Mouse (Mus musculus): Measurements from ENCODE around the gene Mtfr2. TPM values are rescaled to one million over a fixed set of nuclear protein-coding genes. Genes with fewer than 3 reads are reported as not detected.

The Mtfr2 gene
- total and polyA plus RNA-seq, 3 experiments, result 0.12 TPM; not detected in 2

- TF ChIP-seq POLR2A (IDR thresholded peaks at IDR 0.05; ENCODE audit: insufficient read depth, low read depth, low read length), result no peak
- peak; percentile 95 for TF ChIP-seq CTCF (IDR thresholded peaks at IDR 0.05)
- H3K79me2 ChIP-seq (replicated peaks; ENCODE audit: control insufficient read depth, insufficient read depth, low read length), result no peaks in the 10 kb centered on the region
- DNase-seq, result no peak
- no peak overlapping the region for H3K9ac ChIP-seq (ENCODE audit: low read depth, low read length)
- H3K36me3 ChIP-seq (ENCODE audit: control insufficient read depth, insufficient read depth, low read length), result no peaks in the 10 kb centered on the region
- no peaks in the 10 kb centered on the region for H3K27me3 ChIP-seq (ENCODE audit: control insufficient read depth, insufficient read depth, low read length)
- no peak overlapping the region for H3K4me3 ChIP-seq
- intact Hi-C loops (cut with DNase I), result loop anchor here (2.0 to 5.0 kb wide), 3 partner anchors 567 to 606 kb away; no protein-coding TSS in a partner anchor
- no peaks in the 10 kb centered on the region for H3K4me1 ChIP-seq (ENCODE audit: control insufficient read depth, insufficient read depth, low read length)
- 59% methylated on average over 10 of the region's 10 CpGs for WGBS
- H3K27ac ChIP-seq, result no peak overlapping the region
These were observed 14.2 kb downstream of the Mtfr2 start for GRCm38 (mm10) chr10:20361542-20362449.

- Histone ChIP-seq H3K36me3 (ENCODE audit: control insufficient read depth, insufficient read depth, low read length) (no peaks in the 10 kb centered on the region), H3K27ac (no peak overlapping the region), H3K27me3 (ENCODE audit: control insufficient read depth, insufficient read depth, low read length) (no peaks in the 10 kb centered on the region), H3K9ac (ENCODE audit: low read depth, low read length) (no peak overlapping the region), H3K79me2 (replicated peaks; ENCODE audit: control insufficient read depth, insufficient read depth, low read length) (no peaks in the 10 kb centered on the region), H3K4me1 (ENCODE audit: control insufficient read depth, insufficient read depth, low read length) (no peaks in the 10 kb centered on the region), H3K4me3 (no peak overlapping the region)
- no peak for TF ChIP-seq CTCF (IDR thresholded peaks at IDR 0.05)
- TF ChIP-seq EP300 (IDR thresholded peaks at IDR 0.05; ENCODE audit: insufficient read depth, low read depth, low read length), result no peak
- TF ChIP-seq POLR2A (IDR thresholded peaks at IDR 0.05; ENCODE audit: insufficient read depth, low read depth, low read length), result no peak
- WGBS, result 76% methylated on average over 4 of the region's 4 CpGs
- intact Hi-C loops (cut with DNase I), result loop anchor here (2.0 to 5.0 kb wide), 3 partner anchors 566 to 605 kb away; no protein-coding TSS in a partner anchor
- no peak for DNase-seq
These were observed 15.0 kb downstream of the Mtfr2 start for GRCm38 (mm10) chr10:20362450-20363118.

- Histone ChIP-seq H3K36me3 (ENCODE audit: control insufficient read depth, insufficient read depth, low read length) (no peaks in the 10 kb centered on the region), H3K9ac (ENCODE audit: low read depth, low read length) (no peak overlapping the region), H3K27me3 (ENCODE audit: control insufficient read depth, insufficient read depth, low read length) (no peaks in the 10 kb centered on the region), H3K4me3 (no peak overlapping the region), H3K27ac (no peak overlapping the region), H3K79me2 (replicated peaks; ENCODE audit: control insufficient read depth, insufficient read depth, low read length) (no peaks in the 10 kb centered on the region), H3K4me1 (ENCODE audit: control insufficient read depth, insufficient read depth, low read length) (no peaks in the 10 kb centered on the region)
- 95% methylated on average over 5 of the region's 5 CpGs for WGBS
- intact Hi-C loops (cut with DNase I), result no loop called here
- TF ChIP-seq CTCF (IDR thresholded peaks at IDR 0.05) (peak; percentile 67), POLR2A (IDR thresholded peaks at IDR 0.05; ENCODE audit: insufficient read depth, low read depth, low read length) (no peak), EP300 (IDR thresholded peaks at IDR 0.05; ENCODE audit: insufficient read depth, low read depth, low read length) (no peak)
- DNase-seq, result no peak
These were observed 24.5 kb downstream of the Mtfr2 start for GRCm38 (mm10) chr10:20372046-20372445.

- Histone ChIP-seq H3K36me3 (ENCODE audit: control insufficient read depth, insufficient read depth, low read length) (no peaks in the 10 kb centered on the region), H3K79me2 (replicated peaks; ENCODE audit: control insufficient read depth, insufficient read depth, low read length) (no peaks in the 10 kb centered on the region), H3K27ac (no peak overlapping the region), H3K4me3 (no peak overlapping the region), H3K27me3 (ENCODE audit: control insufficient read depth, insufficient read depth, low read length) (no peaks in the 10 kb centered on the region), H3K9ac (ENCODE audit: low read depth, low read length) (no peak overlapping the region), H3K4me1 (ENCODE audit: control insufficient read depth, insufficient read depth, low read length) (peaks cover 2% of the 10 kb centered on the region; the same call in 1 of the 2 replicates)
- no peak for TF ChIP-seq CTCF (IDR thresholded peaks at IDR 0.05)
- no peak for TF ChIP-seq EP300 (IDR thresholded peaks at IDR 0.05; ENCODE audit: insufficient read depth, low read depth, low read length)
- no peak for TF ChIP-seq POLR2A (IDR thresholded peaks at IDR 0.05; ENCODE audit: insufficient read depth, low read depth, low read length)
- intact Hi-C loops (cut with DNase I), result no loop called here
- WGBS, result 91% methylated on average over 9 of the region's 9 CpGs
- DNase-seq, result no peak
These were observed 30.1 kb downstream of the Mtfr2 start for GRCm38 (mm10) chr10:20377621-20378020.

GRCm38 (mm10) chr10:20379071-20379735 is 31.6 kb downstream of the Mtfr2 start:
- no peaks in the 10 kb centered on the region for H3K27me3 ChIP-seq (ENCODE audit: control insufficient read depth, insufficient read depth, low read length)
- TF ChIP-seq EP300 (IDR thresholded peaks at IDR 0.05; ENCODE audit: insufficient read depth, low read depth, low read length) (0 out of 2 replicates have a peak, but pooled peaks have one; percentile 17), POLR2A (IDR thresholded peaks at IDR 0.05; ENCODE audit: insufficient read depth, low read depth, low read length) (no peak)
- H3K4me1 ChIP-seq (ENCODE audit: control insufficient read depth, insufficient read depth, low read length), result peaks cover 2% of the 10 kb centered on the region; the same call in 1 of the 2 replicates
- WGBS, result 53% methylated on average over 9 of the region's 9 CpGs
- no peaks in the 10 kb centered on the region for H3K79me2 ChIP-seq (replicated peaks; ENCODE audit: control insufficient read depth, insufficient read depth, low read length)
- intact Hi-C loops (cut with DNase I), result no loop called here
- H3K36me3 ChIP-seq (ENCODE audit: control insufficient read depth, insufficient read depth, low read length), result no peaks in the 10 kb centered on the region
- H3K9ac ChIP-seq (ENCODE audit: low read depth, low read length), result no peak overlapping the region
- H3K27ac ChIP-seq, result peak overlapping the region; percentile 40
- DNase-seq, result peak; percentile 34 to 65
- H3K4me3 ChIP-seq, result no peak overlapping the region
